Mouse (Mus musculus): ENCODE measurements around the gene Dlg2. TPM values are rescaled to one million over a fixed set of nuclear protein-coding genes. Genes with fewer than 3 reads are reported as not detected.
A peak's percentile ranks its signal among the peaks of the same experiment; 100 is the strongest.

Dlg2 gene
- polyA plus RNA-seq, 1 experiment from 2014 or later = 10.0 TPM

DNA sequence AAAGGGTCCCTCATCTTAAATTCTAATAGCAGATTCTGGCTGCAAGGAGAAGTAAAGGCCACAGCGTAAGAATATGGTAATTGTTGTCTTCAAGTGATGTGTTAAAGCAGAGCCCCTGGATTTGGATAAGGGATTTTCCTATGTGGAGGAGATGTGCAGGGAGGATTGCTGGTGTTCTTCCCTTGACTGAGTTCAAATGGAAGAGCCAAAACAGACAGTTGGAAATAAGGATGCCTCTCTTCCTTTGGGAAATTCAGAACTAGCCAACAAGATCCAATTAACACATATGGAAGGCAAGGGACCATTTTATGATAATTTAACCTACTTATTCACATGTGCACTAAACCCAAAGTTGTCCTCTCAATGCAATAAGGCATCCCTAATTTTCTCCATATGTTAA lies 1034.6 kb downstream of the Dlg2 start:
- no peaks in the 10 kb centered on the region for H3K9me3 ChIP-seq (ENCODE audit: control insufficient read depth, low read length)
- WGBS = 64% methylated on average over 1 of the region's 1 CpGs
- no peak overlapping the region for H3K9ac ChIP-seq (ENCODE audit: low read length)
- H3K4me1 ChIP-seq (ENCODE audit: control insufficient read depth in 2 of 2, insufficient read depth in 2 of 2, low read length in 2 of 2) = no peaks in the 10 kb centered on the region
- H3K4me2 ChIP-seq (ENCODE audit: low read length) = no peak overlapping the region
- H3K4me3 ChIP-seq (ENCODE audit: control insufficient read depth in 1 of 2, insufficient read depth in 1 of 2, low read depth in 1 of 2, low read length in 2 of 2) = no peak overlapping the region
- no peaks in the 10 kb centered on the region for H3K27me3 ChIP-seq (ENCODE audit: control insufficient read depth, insufficient read depth, low read length)
- no peak for ATAC-seq (ENCODE audit: insufficient number of reproducible peaks, insufficient read depth, low FRiP score, low read depth)
- H3K36me3 ChIP-seq (ENCODE audit: control insufficient read depth, insufficient read depth, low read length) = no peaks in the 10 kb centered on the region
- H3K27ac ChIP-seq (replicated peaks in 1 of 2; ENCODE audit: control insufficient read depth in 1 of 2, insufficient read depth in 1 of 2, low read depth in 2 of 2, low read length in 2 of 2) = no peak overlapping the region

DNA sequence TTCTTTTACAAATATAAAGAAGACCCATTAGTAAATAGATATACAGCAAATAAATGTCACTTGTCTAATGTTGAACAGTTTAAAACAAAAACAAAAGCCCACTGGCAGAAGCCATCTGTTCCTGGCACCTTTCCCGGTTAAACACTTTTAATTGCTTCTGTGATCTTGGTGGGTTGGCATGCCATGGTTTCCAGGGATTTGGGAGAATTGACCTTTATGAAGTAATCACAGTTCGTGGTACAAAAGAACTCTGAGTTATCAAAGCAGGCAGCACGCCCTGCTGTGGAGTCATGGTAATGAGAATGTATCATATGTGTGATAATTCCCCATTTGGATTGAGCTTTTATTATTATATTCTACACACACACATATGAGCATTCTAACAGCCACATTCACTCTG lies 1038.0 kb downstream of the Dlg2 start:
- Histone ChIP-seq H3K4me2 (ENCODE audit: low read length) (no peak overlapping the region), H3K9ac (ENCODE audit: low read length) (no peak overlapping the region), H3K4me1 (ENCODE audit: control insufficient read depth in 2 of 2, insufficient read depth in 2 of 2, low read length in 2 of 2) (no peaks in the 10 kb centered on the region), H3K4me3 (ENCODE audit: control insufficient read depth in 1 of 2, insufficient read depth in 1 of 2, low read depth in 1 of 2, low read length in 2 of 2) (no peak overlapping the region), H3K27me3 (ENCODE audit: control insufficient read depth, insufficient read depth, low read length) (no peaks in the 10 kb centered on the region), H3K27ac (replicated peaks in 1 of 2; ENCODE audit: control insufficient read depth in 1 of 2, insufficient read depth in 1 of 2, low read depth in 2 of 2, low read length in 2 of 2) (no peak overlapping the region), H3K9me3 (ENCODE audit: control insufficient read depth, low read length) (no peaks in the 10 kb centered on the region), H3K36me3 (ENCODE audit: control insufficient read depth, insufficient read depth, low read length) (no peaks in the 10 kb centered on the region)
- no peak for ATAC-seq (ENCODE audit: insufficient number of reproducible peaks, insufficient read depth, low FRiP score, low read depth)
- 64% methylated on average over 3 of the region's 3 CpGs for WGBS

DNA sequence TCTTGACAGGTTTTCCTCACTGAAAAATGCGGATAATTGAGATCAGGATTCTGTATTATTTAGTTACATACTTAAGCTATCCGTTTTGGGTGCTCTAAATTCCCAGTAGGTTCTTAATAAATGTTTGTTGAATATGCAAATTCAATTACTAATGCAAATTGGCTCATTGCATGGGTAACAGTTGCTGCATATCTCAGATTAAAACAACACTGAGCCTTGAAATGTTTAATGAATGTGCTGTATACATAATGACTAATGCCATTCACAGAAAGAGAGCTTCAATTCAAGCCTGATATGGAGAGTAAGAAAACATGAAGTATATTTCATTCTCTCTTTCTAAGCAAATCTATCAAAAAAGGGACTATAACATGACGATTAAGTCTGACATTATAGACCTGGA lies 1039.8 kb downstream of the Dlg2 start:
- H3K9ac ChIP-seq (ENCODE audit: low read length) = no peak overlapping the region
- no peak for ATAC-seq (ENCODE audit: insufficient number of reproducible peaks, insufficient read depth, low FRiP score, low read depth)
- WGBS = 72% methylated on average over 3 of the region's 3 CpGs

DNA sequence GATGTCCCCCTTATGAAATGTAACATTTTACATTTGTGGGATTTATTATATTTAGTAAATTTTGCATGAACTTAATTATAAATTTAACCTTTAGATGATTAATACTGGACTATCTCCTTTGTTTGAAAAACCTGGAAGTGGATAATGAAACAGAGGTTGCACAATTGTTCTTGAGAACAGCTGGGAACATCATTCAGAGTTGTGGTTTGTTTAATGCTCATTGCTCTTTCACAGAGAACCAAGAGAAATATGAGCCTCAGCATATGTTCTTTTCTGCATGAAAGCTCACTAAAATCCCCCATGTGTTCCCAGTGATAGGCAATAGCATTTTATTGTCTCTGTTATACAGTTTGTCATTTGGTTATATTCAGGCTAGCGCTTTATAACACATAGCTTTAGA lies 1049.4 kb downstream of the Dlg2 start:
- WGBS = 76% methylated on average over 1 of the region's 1 CpGs
- H3K27ac ChIP-seq (replicated peaks in 1 of 2; ENCODE audit: control insufficient read depth in 1 of 2, insufficient read depth in 1 of 2, low read depth in 2 of 2, low read length in 2 of 2) = no peak overlapping the region
- ATAC-seq (ENCODE audit: insufficient number of reproducible peaks, insufficient read depth, low FRiP score, low read depth) = no peak
- H3K4me3 ChIP-seq (ENCODE audit: control insufficient read depth in 1 of 2, insufficient read depth in 1 of 2, low read depth in 1 of 2, low read length in 2 of 2) = no peak overlapping the region
- H3K9me3 ChIP-seq (ENCODE audit: control insufficient read depth, low read length) = no peaks in the 10 kb centered on the region
- H3K27me3 ChIP-seq (ENCODE audit: control insufficient read depth, insufficient read depth, low read length) = no peaks in the 10 kb centered on the region
- H3K4me1 ChIP-seq (ENCODE audit: control insufficient read depth in 2 of 2, insufficient read depth in 2 of 2, low read length in 2 of 2) = no peaks in the 10 kb centered on the region
- H3K9ac ChIP-seq (ENCODE audit: low read length) = no peak overlapping the region
- no peak overlapping the region for H3K4me2 ChIP-seq (ENCODE audit: low read length)
- no peaks in the 10 kb centered on the region for H3K36me3 ChIP-seq (ENCODE audit: control insufficient read depth, insufficient read depth, low read length)

More for the DNA sequence above, 1039.8 kb downstream of the Dlg2 start:
- H3K9me3 ChIP-seq (ENCODE audit: control insufficient read depth, low read length) = no peaks in the 10 kb centered on the region
- H3K36me3 ChIP-seq (ENCODE audit: control insufficient read depth, insufficient read depth, low read length) = no peaks in the 10 kb centered on the region
- H3K4me3 ChIP-seq (ENCODE audit: control insufficient read depth in 1 of 2, insufficient read depth in 1 of 2, low read depth in 1 of 2, low read length in 2 of 2) = no peak overlapping the region
- H3K27ac ChIP-seq (replicated peaks in 1 of 2; ENCODE audit: control insufficient read depth in 1 of 2, insufficient read depth in 1 of 2, low read depth in 2 of 2, low read length in 2 of 2) = no peak overlapping the region
- H3K4me2 ChIP-seq (ENCODE audit: low read length) = no peak overlapping the region
- H3K27me3 ChIP-seq (ENCODE audit: control insufficient read depth, insufficient read depth, low read length) = no peaks in the 10 kb centered on the region
- no peaks in the 10 kb centered on the region for H3K4me1 ChIP-seq (ENCODE audit: control insufficient read depth in 2 of 2, insufficient read depth in 2 of 2, low read length in 2 of 2)

DNA sequence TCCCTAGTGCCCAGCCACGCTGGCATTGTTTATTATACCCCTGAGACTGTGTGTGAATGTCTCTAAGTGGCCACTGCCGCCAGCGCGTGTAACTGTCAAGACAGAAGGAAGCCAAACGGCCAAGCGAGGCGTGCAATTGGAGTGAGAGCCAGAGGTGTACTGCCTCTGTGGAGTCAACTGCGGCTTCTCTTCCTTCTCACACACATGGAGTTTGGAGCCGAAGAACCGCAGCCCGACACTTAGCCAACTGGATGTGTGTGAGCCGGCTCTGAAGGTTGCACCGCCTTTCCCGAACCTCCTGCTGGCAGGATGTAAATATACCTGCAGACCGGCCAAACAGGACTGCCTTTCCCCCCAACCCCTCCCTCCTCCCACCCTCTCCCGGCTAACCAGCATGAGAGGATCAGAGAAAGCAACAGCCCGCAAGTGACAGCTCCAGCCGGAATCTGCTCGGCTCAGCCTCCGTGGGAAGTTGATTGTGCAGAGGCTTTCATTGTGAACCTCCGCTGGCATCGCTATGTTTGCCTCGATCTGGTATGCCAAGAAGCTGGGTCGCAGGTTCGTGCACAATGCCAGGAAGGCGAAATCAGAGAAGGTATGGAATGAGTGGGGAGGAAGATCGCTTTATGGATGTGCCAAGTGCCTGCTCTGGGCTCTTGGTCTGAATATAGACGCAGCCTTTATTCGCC lies 1066.3 kb downstream of the Dlg2 start:
- WGBS = 2% methylated on average over 29 of the region's 29 CpGs
- Histone ChIP-seq H3K4me3 (ENCODE audit: control insufficient read depth in 1 of 2, insufficient read depth in 1 of 2, low read depth in 1 of 2, low read length in 2 of 2) (peak overlapping the region; percentile 38 to 44), H3K36me3 (ENCODE audit: control insufficient read depth, insufficient read depth, low read length) (no peaks in the 10 kb centered on the region), H3K4me2 (ENCODE audit: low read length) (peak overlapping the region; percentile 84), H3K9me3 (ENCODE audit: control insufficient read depth, low read length) (no peaks in the 10 kb centered on the region), H3K4me1 (ENCODE audit: control insufficient read depth in 2 of 2, insufficient read depth in 2 of 2, low read length in 2 of 2) (no peaks in the 10 kb centered on the region; a peak in 2 of 4 replicates), H3K9ac (ENCODE audit: low read length) (peak overlapping the region; percentile 57; the same call in 1 of the 2 replicates), H3K27me3 (ENCODE audit: control insufficient read depth, insufficient read depth, low read length) (no peaks in the 10 kb centered on the region), H3K27ac (replicated peaks in 1 of 2; ENCODE audit: control insufficient read depth in 1 of 2, insufficient read depth in 1 of 2, low read depth in 2 of 2, low read length in 2 of 2) (no peak overlapping the region)
- ATAC-seq (ENCODE audit: insufficient number of reproducible peaks, insufficient read depth, low FRiP score, low read depth) = peak; percentile 50; the same call in 1 of the 2 replicates

DNA sequence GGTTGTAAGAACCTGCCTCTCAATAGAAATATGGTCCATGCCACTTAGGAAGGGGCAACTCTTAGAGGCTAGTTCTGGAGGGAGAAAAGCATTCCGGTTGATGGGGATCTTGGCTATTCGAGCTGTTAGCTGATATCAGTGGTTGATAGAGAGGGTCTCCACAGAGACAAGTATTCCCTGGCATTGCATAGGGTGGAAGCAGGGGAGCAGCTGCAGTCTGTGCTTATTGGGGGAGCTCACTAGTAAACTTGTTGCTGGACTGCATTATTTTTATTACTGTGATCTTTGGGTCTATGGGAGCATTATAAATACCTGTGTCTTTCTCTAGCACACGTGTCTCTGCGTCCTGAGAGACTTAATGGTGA lies 1066.8 kb downstream of the Dlg2 start:
- H3K9ac ChIP-seq (ENCODE audit: low read length) = no peak overlapping the region
- peak overlapping the region; percentile 84 for H3K4me2 ChIP-seq (ENCODE audit: low read length)
- 33% methylated on average over 4 of the region's 4 CpGs for WGBS
- ATAC-seq (ENCODE audit: insufficient number of reproducible peaks, insufficient read depth, low FRiP score, low read depth) = no peak
- no peak overlapping the region for H3K27ac ChIP-seq (replicated peaks in 1 of 2; ENCODE audit: control insufficient read depth in 1 of 2, insufficient read depth in 1 of 2, low read depth in 2 of 2, low read length in 2 of 2)
- no peaks in the 10 kb centered on the region for H3K27me3 ChIP-seq (ENCODE audit: control insufficient read depth, insufficient read depth, low read length)
- peak overlapping the region; percentile 38 to 44 for H3K4me3 ChIP-seq (ENCODE audit: control insufficient read depth in 1 of 2, insufficient read depth in 1 of 2, low read depth in 1 of 2, low read length in 2 of 2)
- H3K36me3 ChIP-seq (ENCODE audit: control insufficient read depth, insufficient read depth, low read length) = no peaks in the 10 kb centered on the region
- no peaks in the 10 kb centered on the region for H3K9me3 ChIP-seq (ENCODE audit: control insufficient read depth, low read length)
- no peaks in the 10 kb centered on the region; a peak in 2 of 4 replicates for H3K4me1 ChIP-seq (ENCODE audit: control insufficient read depth in 2 of 2, insufficient read depth in 2 of 2, low read length in 2 of 2)

DNA sequence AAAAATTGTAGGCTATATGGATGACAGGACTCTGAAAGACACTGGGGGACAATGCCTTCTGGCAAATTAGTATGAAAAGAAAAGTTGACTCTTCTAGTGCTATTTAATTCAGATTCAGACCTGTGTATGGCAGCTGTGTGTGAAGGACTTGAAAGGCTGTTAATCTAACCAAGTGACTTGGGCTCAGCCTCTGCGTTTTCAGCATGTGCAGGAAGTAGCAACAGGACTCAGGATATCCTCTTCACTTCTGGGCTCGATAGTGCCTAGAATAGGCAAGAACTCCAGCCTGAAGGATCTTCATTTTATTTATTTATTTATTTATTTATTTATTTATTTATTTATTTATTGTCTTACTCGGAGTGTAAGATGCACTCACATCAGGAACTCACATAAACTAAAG lies 1068.1 kb downstream of the Dlg2 start:
- no peak for ATAC-seq (ENCODE audit: insufficient number of reproducible peaks, insufficient read depth, low FRiP score, low read depth)
- Histone ChIP-seq H3K4me1 (ENCODE audit: control insufficient read depth in 2 of 2, insufficient read depth in 2 of 2, low read length in 2 of 2) (no peaks in the 10 kb centered on the region; a peak in 2 of 4 replicates), H3K36me3 (ENCODE audit: control insufficient read depth, insufficient read depth, low read length) (no peaks in the 10 kb centered on the region), H3K9me3 (ENCODE audit: control insufficient read depth, low read length) (no peaks in the 10 kb centered on the region), H3K27me3 (ENCODE audit: control insufficient read depth, insufficient read depth, low read length) (no peaks in the 10 kb centered on the region), H3K4me3 (ENCODE audit: control insufficient read depth in 1 of 2, insufficient read depth in 1 of 2, low read depth in 1 of 2, low read length in 2 of 2) (no peak overlapping the region), H3K4me2 (ENCODE audit: low read length) (no peak overlapping the region), H3K9ac (ENCODE audit: low read length) (no peak overlapping the region), H3K27ac (replicated peaks in 1 of 2; ENCODE audit: control insufficient read depth in 1 of 2, insufficient read depth in 1 of 2, low read depth in 2 of 2, low read length in 2 of 2) (no peak overlapping the region)
- WGBS = 48% methylated on average over 3 of the region's 3 CpGs

DNA sequence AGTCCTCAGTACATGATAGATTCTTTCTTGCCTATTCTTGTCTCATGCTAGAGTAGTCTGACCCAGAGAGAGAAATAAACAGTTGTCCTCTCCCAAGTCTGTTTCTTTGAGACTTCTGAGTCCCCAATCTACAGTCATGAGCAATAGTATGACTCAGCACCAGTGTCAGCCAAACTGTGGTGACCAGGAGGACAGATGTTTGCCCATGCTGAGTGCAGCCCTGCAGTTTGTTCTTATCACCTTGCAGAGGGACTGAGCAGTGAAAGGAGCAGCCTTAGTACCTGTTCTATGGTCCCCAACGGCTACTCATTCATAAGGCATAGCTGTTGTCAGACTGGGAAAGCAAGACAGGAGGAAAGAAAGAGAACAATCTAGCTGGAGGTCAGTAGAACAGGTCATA lies 1072.3 kb downstream of the Dlg2 start:
- no peak overlapping the region for H3K4me3 ChIP-seq (ENCODE audit: control insufficient read depth in 1 of 2, insufficient read depth in 1 of 2, low read depth in 1 of 2, low read length in 2 of 2)
- no peak overlapping the region for H3K9ac ChIP-seq (ENCODE audit: low read length)
- no peak for ATAC-seq (ENCODE audit: insufficient number of reproducible peaks, insufficient read depth, low FRiP score, low read depth)
- H3K4me2 ChIP-seq (ENCODE audit: low read length) = no peak overlapping the region
- WGBS = 43% methylated on average over 1 of the region's 1 CpGs
- H3K36me3 ChIP-seq (ENCODE audit: control insufficient read depth, insufficient read depth, low read length) = no peaks in the 10 kb centered on the region
- no peaks in the 10 kb centered on the region for H3K9me3 ChIP-seq (ENCODE audit: control insufficient read depth, low read length)
- no peak overlapping the region for H3K27ac ChIP-seq (replicated peaks in 1 of 2; ENCODE audit: control insufficient read depth in 1 of 2, insufficient read depth in 1 of 2, low read depth in 2 of 2, low read length in 2 of 2)
- H3K27me3 ChIP-seq (ENCODE audit: control insufficient read depth, insufficient read depth, low read length) = no peaks in the 10 kb centered on the region
- no peaks in the 10 kb centered on the region for H3K4me1 ChIP-seq (ENCODE audit: control insufficient read depth in 2 of 2, insufficient read depth in 2 of 2, low read length in 2 of 2)
